Mouse (Mus musculus) adrenal gland, postnatal 36 days (tissue): ENCODE data around the gene Rho. TPM values are rescaled to one million over a fixed set of nuclear protein-coding genes. Genes with fewer than 3 reads are reported as not detected.

ENCODE experiments used
- DNase-seq, 2 experiments: peaks; one replicate each; pipeline ENCODE4 v3.0.0; 2021; ENCODE audit warnings: mixed read lengths in 1 of 2
- long read RNA-seq, 2 experiments: library from polyadenylated mRNA; stranded (forward); transcript quantifications; one replicate each; pipeline ENCODE4 v2.0.0; 2021; ENCODE audit warnings: borderline sequencing depth in 2 of 2
- total RNA-seq, 2 experiments: library from RNA; stranded (reverse); gene quantifications; 2 replicates each; pipeline ENCODE4 v1.2.3; 2021

Rho gene
- under 1 TPM; 0.23 to 0.59 TPM for total RNA-seq
- long read RNA-seq, experiment 1: 0 reads
- long read RNA-seq, experiment 2: 0 reads

- no peak for DNase-seq
Measured at GRCm38 (mm10) chr6:115931639-115932038, at the start of gene Rho. Rho (plus strand) TSS chr6:115931748.

GRCm38 (mm10) chr6:115884018-115884417 lies 47.5 kb upstream of the Rho start:
- peak in 1 of 2 experiments; percentile 41 for DNase-seq

GRCm38 (mm10) chr6:115886894-115887293 lies 44.7 kb upstream of the Rho start:
- no peak for DNase-seq

- no peak for DNase-seq
Measured at GRCm38 (mm10) chr6:115888296-115888695, 43.3 kb upstream of the Rho start.

GRCm38 (mm10) chr6:115890601-115891000 lies 40.9 kb upstream of the Rho start:
- no peak for DNase-seq

- DNase-seq: no peak
Measured at GRCm38 (mm10) chr6:115891061-115891460, 40.5 kb upstream of the Rho start.

GRCm38 (mm10) chr6:115891497-115892061 lies 40.0 kb upstream of the Rho start:
- peak in 1 of 2 experiments; percentile 47 for DNase-seq

GRCm38 (mm10) chr6:115892363-115892762 lies 39.2 kb upstream of the Rho start:
- no peak for DNase-seq

- no peak for DNase-seq
Measured at GRCm38 (mm10) chr6:115896346-115896745, 35.2 kb upstream of the Rho start.

GRCm38 (mm10) chr6:115897117-115897516 lies 34.4 kb upstream of the Rho start:
- peak; percentile 44 to 49 for DNase-seq

- DNase-seq: no peak
Measured at GRCm38 (mm10) chr6:115897926-115898520, 33.5 kb upstream of the Rho start.

- DNase-seq: peak; percentile 86 to 90
Measured at GRCm38 (mm10) chr6:115901062-115901461, 30.5 kb upstream of the Rho start.

GRCm38 (mm10) chr6:115901489-115901931 lies 30.0 kb upstream of the Rho start:
- peak; percentile 66 to 70 for DNase-seq

- DNase-seq: no peak
Measured at GRCm38 (mm10) chr6:115902545-115902944, 29.0 kb upstream of the Rho start.

GRCm38 (mm10) chr6:115905568-115905967 lies 26.0 kb upstream of the Rho start:
- no peak for DNase-seq

- peak in 1 of 2 experiments; percentile 40 for DNase-seq
Measured at GRCm38 (mm10) chr6:115906455-115906854, 25.1 kb upstream of the Rho start.

- DNase-seq: no peak
Measured at GRCm38 (mm10) chr6:115906871-115907270, 24.7 kb upstream of the Rho start.

- peak; percentile 48 to 49 for DNase-seq
Measured at GRCm38 (mm10) chr6:115908421-115908982, 23.0 kb upstream of the Rho start.

GRCm38 (mm10) chr6:115909052-115909451 lies 22.5 kb upstream of the Rho start:
- no peak for DNase-seq

- DNase-seq: peak; percentile 60 to 64
Measured at GRCm38 (mm10) chr6:115909940-115910339, 21.6 kb upstream of the Rho start.

- no peak for DNase-seq
Measured at GRCm38 (mm10) chr6:115911763-115912162, 19.8 kb upstream of the Rho start.

GRCm38 (mm10) chr6:115913482-115913881 lies 18.1 kb upstream of the Rho start:
- no peak for DNase-seq

- DNase-seq: no peak
Measured at GRCm38 (mm10) chr6:115914511-115915202, 16.9 kb upstream of the Rho start.
